Mouse (Mus musculus): ENCODE results near the gene Acsbg1. TPM values are rescaled to one million over a fixed set of nuclear protein-coding genes. Genes with fewer than 3 reads are reported as not detected.
A peak's percentile ranks its signal among the peaks of the same experiment; 100 is the strongest.

Gene Acsbg1
- polyA plus RNA-seq, 1 experiment = 36.6 TPM

GRCm38 (mm10) chr9:54642149-54642548 lies 19.5 kb downstream of the Acsbg1 start:
- H3K79me3 ChIP-seq (ENCODE audit: low read depth) = peaks cover 38% of the 10 kb centered on the region
- no peak for TF ChIP-seq CTCF (IDR thresholded peaks at IDR 0.05; ENCODE audit: control insufficient read depth, insufficient read depth, insufficient read length)
- peak; percentile 30 for TF ChIP-seq MAX (IDR thresholded peaks at IDR 0.05)
- no peaks in the 10 kb centered on the region for H3K27me3 ChIP-seq (ENCODE audit: control insufficient read depth, insufficient read depth, insufficient read length)
- H3K36me3 ChIP-seq (ENCODE audit: control insufficient read depth, insufficient read depth) = no peaks in the 10 kb centered on the region
- H3ac ChIP-seq (ENCODE audit: control insufficient read depth, insufficient read length, low read depth) = peak overlapping the region; percentile 20
- peaks cover 53% of the 10 kb centered on the region for H3K79me2 ChIP-seq (ENCODE audit: control insufficient read depth, insufficient read depth)
- H3K4me3 ChIP-seq (ENCODE audit: insufficient read depth, poor library complexity, severe bottlenecking) = no peak overlapping the region

GRCm38 (mm10) chr9:54641548-54641947 lies 20.1 kb downstream of the Acsbg1 start:
- H3ac ChIP-seq (ENCODE audit: control insufficient read depth, insufficient read length, low read depth) = no peak overlapping the region
- H3K27me3 ChIP-seq (ENCODE audit: control insufficient read depth, insufficient read depth, insufficient read length) = no peaks in the 10 kb centered on the region
- H3K4me3 ChIP-seq (ENCODE audit: insufficient read depth, poor library complexity, severe bottlenecking) = no peak overlapping the region
- peaks cover 44% of the 10 kb centered on the region for H3K79me3 ChIP-seq (ENCODE audit: low read depth)
- no peak for TF ChIP-seq MYOD1 (IDR thresholded peaks at IDR 0.05; ENCODE audit: control insufficient read depth, insufficient read length, low read depth)
- H3K79me2 ChIP-seq (ENCODE audit: control insufficient read depth, insufficient read depth) = peaks cover 59% of the 10 kb centered on the region
- H3K36me3 ChIP-seq (ENCODE audit: control insufficient read depth, insufficient read depth) = no peaks in the 10 kb centered on the region

- Histone ChIP-seq H3K79me3 (ENCODE audit: low read depth) (peaks cover 62% of the 10 kb centered on the region), H3K79me2 (ENCODE audit: control insufficient read depth, insufficient read depth) (peaks cover 76% of the 10 kb centered on the region), H3K36me3 (ENCODE audit: control insufficient read depth, insufficient read depth) (peaks cover 16% of the 10 kb centered on the region), H3K4me3 (ENCODE audit: insufficient read depth, poor library complexity, severe bottlenecking) (no peak overlapping the region), H3ac (ENCODE audit: control insufficient read depth, insufficient read length, low read depth) (no peak overlapping the region), H3K27me3 (ENCODE audit: control insufficient read depth, insufficient read depth, insufficient read length) (no peaks in the 10 kb centered on the region)
- TF ChIP-seq USF1 (IDR thresholded peaks at IDR 0.05; ENCODE audit: low read depth) (no peak), MAX (IDR thresholded peaks at IDR 0.05) (no peak), FOSL1 (IDR thresholded peaks at IDR 0.05; ENCODE audit: insufficient read depth, low read length, poor library complexity, severe bottlenecking) (no peak), CTCF (IDR thresholded peaks at IDR 0.05; ENCODE audit: control insufficient read depth, insufficient read depth, insufficient read length) (no peak), MYOD1 (IDR thresholded peaks at IDR 0.05; ENCODE audit: control insufficient read depth, insufficient read length, low read depth) (no peak), MYOG (IDR thresholded peaks at IDR 0.05; ENCODE audit: control insufficient read depth, extremely low read depth, insufficient read length) (no peak), CEBPB (IDR thresholded peaks at IDR 0.05; ENCODE audit: low read depth) (no peak)
These were observed 22.5 kb downstream of the Acsbg1 start for GRCm38 (mm10) chr9:54639192-54639591.

- Histone ChIP-seq H3K36me3 (ENCODE audit: control insufficient read depth, insufficient read depth) (peaks cover 24% of the 10 kb centered on the region), H3K4me3 (ENCODE audit: insufficient read depth, poor library complexity, severe bottlenecking) (no peak overlapping the region), H3K79me3 (ENCODE audit: low read depth) (peaks cover 68% of the 10 kb centered on the region), H3K79me2 (ENCODE audit: control insufficient read depth, insufficient read depth) (peaks cover 89% of the 10 kb centered on the region), H3K27me3 (ENCODE audit: control insufficient read depth, insufficient read depth, insufficient read length) (no peaks in the 10 kb centered on the region), H3ac (ENCODE audit: control insufficient read depth, insufficient read length, low read depth) (peak overlapping the region; percentile 37)
- TF ChIP-seq USF1 (IDR thresholded peaks at IDR 0.05; ENCODE audit: low read depth) (no peak), MAX (IDR thresholded peaks at IDR 0.05) (peak; percentile 11), MYOD1 (IDR thresholded peaks at IDR 0.05; ENCODE audit: control insufficient read depth, insufficient read length, low read depth) (no peak)
These were observed 24.0 kb downstream of the Acsbg1 start for GRCm38 (mm10) chr9:54637510-54638314.

GRCm38 (mm10) chr9:54633401-54633800 lies 28.3 kb downstream of the Acsbg1 start:
- Histone ChIP-seq H3K79me2 (ENCODE audit: control insufficient read depth, insufficient read depth) (peaks cover 83% of the 10 kb centered on the region), H3K79me3 (ENCODE audit: low read depth) (peaks cover 49% of the 10 kb centered on the region), H3K27me3 (ENCODE audit: control insufficient read depth, insufficient read depth, insufficient read length) (no peaks in the 10 kb centered on the region), H3K36me3 (ENCODE audit: control insufficient read depth, insufficient read depth) (peaks cover 44% of the 10 kb centered on the region), H3K4me3 (ENCODE audit: insufficient read depth, poor library complexity, severe bottlenecking) (no peak overlapping the region), H3ac (ENCODE audit: control insufficient read depth, insufficient read length, low read depth) (no peak overlapping the region)
- TF ChIP-seq MAX (IDR thresholded peaks at IDR 0.05) (no peak), USF1 (IDR thresholded peaks at IDR 0.05; ENCODE audit: low read depth) (no peak), FOSL1 (IDR thresholded peaks at IDR 0.05; ENCODE audit: insufficient read depth, low read length, poor library complexity, severe bottlenecking) (no peak), CTCF (IDR thresholded peaks at IDR 0.05; ENCODE audit: control insufficient read depth, insufficient read depth, insufficient read length) (no peak), CEBPB (IDR thresholded peaks at IDR 0.05; ENCODE audit: low read depth) (no peak), MYOD1 (IDR thresholded peaks at IDR 0.05; ENCODE audit: control insufficient read depth, insufficient read length, low read depth) (no peak), MYOG (IDR thresholded peaks at IDR 0.05; ENCODE audit: control insufficient read depth, extremely low read depth, insufficient read length) (no peak)

- Histone ChIP-seq H3ac (ENCODE audit: control insufficient read depth, insufficient read length, low read depth) (no peak overlapping the region), H3K36me3 (ENCODE audit: control insufficient read depth, insufficient read depth) (peaks cover 61% of the 10 kb centered on the region), H3K79me3 (ENCODE audit: low read depth) (peaks cover 29% of the 10 kb centered on the region), H3K27me3 (ENCODE audit: control insufficient read depth, insufficient read depth, insufficient read length) (no peaks in the 10 kb centered on the region), H3K79me2 (ENCODE audit: control insufficient read depth, insufficient read depth) (peaks cover 58% of the 10 kb centered on the region), H3K4me3 (ENCODE audit: insufficient read depth, poor library complexity, severe bottlenecking) (no peak overlapping the region)
- TF ChIP-seq FOSL1 (IDR thresholded peaks at IDR 0.05; ENCODE audit: insufficient read depth, low read length, poor library complexity, severe bottlenecking) (no peak), MAX (IDR thresholded peaks at IDR 0.05) (no peak), CEBPB (IDR thresholded peaks at IDR 0.05; ENCODE audit: low read depth) (no peak), MYOD1 (IDR thresholded peaks at IDR 0.05; ENCODE audit: control insufficient read depth, insufficient read length, low read depth) (no peak), MYOG (IDR thresholded peaks at IDR 0.05; ENCODE audit: control insufficient read depth, extremely low read depth, insufficient read length) (no peak), USF1 (IDR thresholded peaks at IDR 0.05; ENCODE audit: low read depth) (no peak), CTCF (IDR thresholded peaks at IDR 0.05; ENCODE audit: control insufficient read depth, insufficient read depth, insufficient read length) (no peak)
These were observed 30.8 kb downstream of the Acsbg1 start for GRCm38 (mm10) chr9:54630905-54631304.
